Mouse (Mus musculus) embryonic fibroblast, embryonic 13.5 days (primary cell): ENCODE measurements at regions not wholly inside any gene's neighbourhood (a gene's known extent, or its start where the extent isn't known, plus 50 kb on each side); places are given as distances from the start of the nearest gene placed in this dataset.

Experiments
- CTCF ChIP-seq: IDR thresholded peaks from 2 replicates; pipeline ENCODE4 v1.5.1; 2011; ENCODE audit warnings: mild to moderate bottlenecking, control low read depth, low read length, moderate library complexity, borderline replicate concordance; ENCODE audit not compliant: insufficient read depth
- POLR2A ChIP-seq: IDR thresholded peaks from 2 replicates; pipeline ENCODE4 v1.6.1; 2011; ENCODE audit warnings: low read depth, mild to moderate bottlenecking, control low read depth, low read length, moderate library complexity

DNA sequence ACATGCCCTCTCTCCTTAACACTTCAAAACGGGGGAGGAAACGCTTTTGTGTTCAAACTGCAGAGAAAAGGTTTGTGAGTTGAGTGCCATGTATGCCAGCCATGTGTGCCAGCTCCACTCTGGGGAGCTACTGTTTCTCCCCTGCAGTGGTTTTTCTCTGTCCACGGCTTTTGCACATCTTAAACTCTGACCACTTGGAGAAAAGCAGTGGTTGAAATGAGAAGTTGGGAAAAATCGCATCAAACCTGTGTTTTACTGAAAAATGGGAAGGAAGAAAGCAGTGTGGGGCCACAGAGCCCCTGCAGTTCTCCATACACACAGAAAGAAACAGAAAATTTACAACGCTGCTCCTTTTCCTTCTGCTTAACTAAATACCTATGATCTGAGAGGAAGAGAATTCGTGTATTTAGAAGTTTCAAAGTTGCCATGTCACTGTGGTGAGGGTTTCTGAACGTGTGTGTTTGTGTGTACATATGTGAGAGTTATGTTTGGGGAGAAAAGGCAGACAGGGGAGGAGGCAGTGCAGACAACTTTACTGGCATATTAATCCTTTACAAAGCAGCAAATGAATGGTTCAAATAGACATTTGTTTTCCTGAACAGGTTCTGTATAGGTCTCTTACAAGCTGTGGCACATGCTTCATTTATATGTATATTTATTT is 160.1 kb upstream of the Tmem161b start:
- TF ChIP-seq CTCF: no peak
- no peak for TF ChIP-seq POLR2A
